Mouse (Mus musculus): ENCODE results near the gene Gpnmb. TPM values are rescaled to one million over a fixed set of nuclear protein-coding genes. Genes with fewer than 3 reads are reported as not detected.

Gene Gpnmb
- polyA plus RNA-seq, 1 experiment, result 2.6 TPM

- Histone ChIP-seq H3K27ac (ENCODE audit: control insufficient read depth, insufficient read depth, low read depth, low read length, poor library complexity) (no peak overlapping the region), H3K4me3 (replicated peaks; ENCODE audit: control insufficient read depth, low read depth, low read length) (no peak overlapping the region), H3K4me1 (ENCODE audit: control insufficient read depth, insufficient read depth, low read length) (no peaks in the 10 kb centered on the region)
- TF ChIP-seq POLR2A (IDR thresholded peaks at IDR 0.05; ENCODE audit: borderline replicate concordance, control insufficient read depth, low read depth, low read length) (no peak), CTCF (IDR thresholded peaks at IDR 0.05; ENCODE audit: control insufficient read depth, insufficient read depth, low read length) (no peak)
- WGBS, result 82% methylated on average over 10 of the region's 10 CpGs
Measured at GRCm38 (mm10) chr6:49094968-49095367, 58.6 kb downstream of the Gpnmb start.

DNA sequence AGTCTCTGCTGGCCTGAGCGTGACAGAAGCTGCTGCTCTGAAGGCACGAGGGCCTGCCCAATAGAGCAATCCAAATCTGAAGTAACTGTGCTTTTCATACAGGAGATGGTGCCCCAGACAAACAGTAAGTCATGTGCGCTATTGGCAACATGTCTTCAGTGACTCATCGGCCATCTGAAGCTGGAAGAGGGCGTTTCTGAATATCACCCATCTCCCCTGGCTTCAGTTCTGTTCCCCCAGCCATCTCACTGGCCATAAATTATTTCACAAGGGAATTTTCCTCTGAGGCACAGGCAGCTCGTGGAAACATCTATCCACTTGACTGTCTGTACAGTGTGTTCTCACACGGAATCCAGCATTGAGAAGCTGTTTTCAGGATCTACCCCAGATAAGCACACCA is 60.1 kb downstream of the Gpnmb start:
- no peak overlapping the region for H3K27ac ChIP-seq (ENCODE audit: control insufficient read depth, insufficient read depth, low read depth, low read length, poor library complexity)
- WGBS, result 80% methylated on average over 7 of the region's 7 CpGs

GRCm38 (mm10) chr6:49096933-49097461 is 60.7 kb downstream of the Gpnmb start:
- Histone ChIP-seq H3K4me3 (replicated peaks; ENCODE audit: control insufficient read depth, low read depth, low read length) (no peak overlapping the region), H3K4me1 (ENCODE audit: control insufficient read depth, insufficient read depth, low read length) (no peaks in the 10 kb centered on the region), H3K27ac (ENCODE audit: control insufficient read depth, insufficient read depth, low read depth, low read length, poor library complexity) (no peak overlapping the region)
- no peak for TF ChIP-seq CTCF (IDR thresholded peaks at IDR 0.05; ENCODE audit: control insufficient read depth, insufficient read depth, low read length)
- TF ChIP-seq POLR2A (IDR thresholded peaks at IDR 0.05; ENCODE audit: borderline replicate concordance, control insufficient read depth, low read depth, low read length), result no peak
- 76% methylated on average over 13 of the region's 13 CpGs for WGBS

More for the DNA sequence above, 60.1 kb downstream of the Gpnmb start:
- no peaks in the 10 kb centered on the region for H3K4me1 ChIP-seq (ENCODE audit: control insufficient read depth, insufficient read depth, low read length)
- H3K4me3 ChIP-seq (replicated peaks; ENCODE audit: control insufficient read depth, low read depth, low read length), result no peak overlapping the region
- no peak for TF ChIP-seq CTCF (IDR thresholded peaks at IDR 0.05; ENCODE audit: control insufficient read depth, insufficient read depth, low read length)
- no peak for TF ChIP-seq POLR2A (IDR thresholded peaks at IDR 0.05; ENCODE audit: borderline replicate concordance, control insufficient read depth, low read depth, low read length)

- 69% methylated on average over 5 of the region's 5 CpGs for whole genome bisulfite sequencing
- H3K4me3 ChIP-seq (replicated peaks; ENCODE audit: control insufficient read depth, low read depth, low read length), result no peak overlapping the region
- no peaks in the 10 kb centered on the region for H3K4me1 ChIP-seq (ENCODE audit: control insufficient read depth, insufficient read depth, low read length)
- TF ChIP-seq POLR2A (IDR thresholded peaks at IDR 0.05; ENCODE audit: borderline replicate concordance, control insufficient read depth, low read depth, low read length), result no peak
- TF ChIP-seq CTCF (IDR thresholded peaks at IDR 0.05; ENCODE audit: control insufficient read depth, insufficient read depth, low read length), result no peak
- no peak overlapping the region for H3K27ac ChIP-seq (ENCODE audit: control insufficient read depth, insufficient read depth, low read depth, low read length, poor library complexity)
Measured at GRCm38 (mm10) chr6:49097596-49098110, 61.3 kb downstream of the Gpnmb start.

- Histone ChIP-seq H3K27ac (ENCODE audit: control insufficient read depth, insufficient read depth, low read depth, low read length, poor library complexity) (no peak overlapping the region), H3K4me3 (replicated peaks; ENCODE audit: control insufficient read depth, low read depth, low read length) (no peak overlapping the region), H3K4me1 (ENCODE audit: control insufficient read depth, insufficient read depth, low read length) (no peaks in the 10 kb centered on the region)
- TF ChIP-seq POLR2A (IDR thresholded peaks at IDR 0.05; ENCODE audit: borderline replicate concordance, control insufficient read depth, low read depth, low read length), result no peak
- no peak for TF ChIP-seq CTCF (IDR thresholded peaks at IDR 0.05; ENCODE audit: control insufficient read depth, insufficient read depth, low read length)
- 73% methylated on average over 1 of the region's 1 CpGs for WGBS
Measured at GRCm38 (mm10) chr6:49099086-49099485, 62.7 kb downstream of the Gpnmb start.

GRCm38 (mm10) chr6:49106746-49107500 is 70.6 kb downstream of the Gpnmb start:
- no peaks in the 10 kb centered on the region for H3K4me1 ChIP-seq (ENCODE audit: control insufficient read depth, insufficient read depth, low read length)
- no peak for TF ChIP-seq POLR2A (IDR thresholded peaks at IDR 0.05; ENCODE audit: borderline replicate concordance, control insufficient read depth, low read depth, low read length)
- TF ChIP-seq CTCF (IDR thresholded peaks at IDR 0.05; ENCODE audit: control insufficient read depth, insufficient read depth, low read length), result no peak
- WGBS, result 77% methylated on average over 15 of the region's 15 CpGs
- no peak overlapping the region for H3K27ac ChIP-seq (ENCODE audit: control insufficient read depth, insufficient read depth, low read depth, low read length, poor library complexity)
- no peak overlapping the region for H3K4me3 ChIP-seq (replicated peaks; ENCODE audit: control insufficient read depth, low read depth, low read length)

DNA sequence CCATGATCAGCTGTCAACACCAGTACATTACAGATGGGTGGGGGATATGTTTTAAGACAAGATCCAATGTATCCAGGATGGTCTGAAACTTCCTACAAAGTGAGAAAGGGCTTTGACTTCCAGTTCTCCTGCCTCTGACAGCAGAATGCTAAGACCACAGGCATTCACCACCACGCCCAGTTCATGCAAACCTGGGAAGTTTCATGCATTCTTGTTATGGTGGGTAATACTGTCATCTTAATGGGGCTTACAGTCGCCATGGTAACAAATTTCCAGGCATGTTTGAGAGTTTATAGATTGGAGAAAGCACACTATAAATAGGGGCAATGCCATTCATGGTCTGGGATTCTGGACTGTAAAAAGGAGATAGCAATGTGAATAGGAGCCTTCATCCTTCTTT is 72.8 kb downstream of the Gpnmb start:
- H3K4me3 ChIP-seq (replicated peaks; ENCODE audit: control insufficient read depth, low read depth, low read length), result no peak overlapping the region
- WGBS, result 78% methylated on average over 2 of the region's 2 CpGs
- TF ChIP-seq POLR2A (IDR thresholded peaks at IDR 0.05; ENCODE audit: borderline replicate concordance, control insufficient read depth, low read depth, low read length), result no peak
- no peak for TF ChIP-seq CTCF (IDR thresholded peaks at IDR 0.05; ENCODE audit: control insufficient read depth, insufficient read depth, low read length)
- H3K4me1 ChIP-seq (ENCODE audit: control insufficient read depth, insufficient read depth, low read length), result no peaks in the 10 kb centered on the region
- H3K27ac ChIP-seq (ENCODE audit: control insufficient read depth, insufficient read depth, low read depth, low read length, poor library complexity), result no peak overlapping the region

DNA sequence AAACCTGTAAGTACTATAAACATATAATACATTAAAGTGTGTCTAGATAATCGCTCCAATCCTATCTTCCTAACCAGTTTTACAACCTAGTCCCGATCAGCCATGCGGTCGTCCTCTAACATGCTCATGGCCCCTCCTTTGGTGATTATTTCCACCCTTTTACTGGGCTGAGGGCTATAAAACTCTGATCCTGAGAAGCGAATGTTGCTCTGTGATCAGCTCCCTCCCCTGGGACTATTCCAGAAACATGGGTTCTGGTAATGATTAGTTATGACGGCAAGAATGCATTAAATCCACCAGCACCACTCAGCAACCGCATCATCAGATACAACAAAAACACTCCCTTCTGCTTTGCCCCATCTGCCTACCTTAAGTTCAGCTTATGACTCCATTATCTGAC is 77.5 kb downstream of the Gpnmb start:
- no peak for TF ChIP-seq CTCF (IDR thresholded peaks at IDR 0.05; ENCODE audit: control insufficient read depth, insufficient read depth, low read length)
- TF ChIP-seq POLR2A (IDR thresholded peaks at IDR 0.05; ENCODE audit: borderline replicate concordance, control insufficient read depth, low read depth, low read length), result no peak
- no peak overlapping the region for H3K4me3 ChIP-seq (replicated peaks; ENCODE audit: control insufficient read depth, low read depth, low read length)
- 86% methylated on average over 7 of the region's 7 CpGs for WGBS
- H3K27ac ChIP-seq (ENCODE audit: control insufficient read depth, insufficient read depth, low read depth, low read length, poor library complexity), result no peak overlapping the region
- no peaks in the 10 kb centered on the region for H3K4me1 ChIP-seq (ENCODE audit: control insufficient read depth, insufficient read depth, low read length)
